Mouse (Mus musculus): ENCODE data around the gene Dnaic1.

DNA sequence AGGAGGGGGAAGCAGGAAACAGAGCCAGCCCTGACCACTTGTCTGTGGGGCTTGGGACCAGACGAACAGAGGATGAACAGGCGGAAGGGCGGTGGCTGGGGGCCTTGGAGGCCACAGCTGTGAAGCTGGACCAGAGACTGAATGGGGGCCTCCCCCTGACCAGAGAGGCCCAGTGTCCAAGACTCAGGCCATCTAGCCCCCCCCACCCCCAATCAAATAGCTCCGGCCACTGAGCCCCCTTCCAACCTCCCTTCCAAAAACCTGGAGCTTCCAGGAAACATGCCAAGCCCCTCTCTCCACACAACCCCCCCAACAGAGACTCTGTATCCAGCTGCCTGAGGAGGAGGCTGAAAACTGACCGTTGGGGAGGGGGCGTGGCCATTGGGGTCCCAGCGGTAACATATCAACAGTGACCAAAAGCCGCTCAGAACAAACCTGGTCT lies 103.0 kb downstream of the Dnaic1 start:
- TF ChIP-seq CTCF (IDR thresholded peaks at IDR 0.05; ENCODE audit: low read depth, low read length): no peak
- no peak for TF ChIP-seq POLR2A (IDR thresholded peaks at IDR 0.05; ENCODE audit: insufficient read depth, low read length)
- no peak for TF ChIP-seq EP300 (IDR thresholded peaks at IDR 0.05; ENCODE audit: insufficient read depth, low read depth, low read length)

Data from ES-Bruce4 (cell line).